Mouse (Mus musculus) embryonic facial prominence, embryonic 13.5 days (tissue): ENCODE measurements around the gene Gm13057. TPM values are rescaled to one million over a fixed set of nuclear protein-coding genes. Genes with fewer than 3 reads are reported as not detected.
"Not testable (repeated sequence)": the region's sequence is repeated elsewhere in the genome, so short reads cannot be mapped to it uniquely, and the experiment has no call there.

Source experiments
- ATAC-seq: fragments of 200-750 bp; cut with Nextera tagmentation; 2 replicates; pipeline ENCODE4 v1.8.0; 2017; ENCODE audit warnings: low read depth; ENCODE audit not compliant: insufficient number of reproducible peaks, insufficient read depth, low FRiP score, low TSS enrichment
- H3K27ac ChIP-seq: fragments of 300-500 bp; sonication (generic); 2 replicates; pipeline ENCODE4 v1.5.1; 2015; ENCODE audit warnings: moderate library complexity, mild to moderate bottlenecking, inconsistent platforms
- H3K27me3 ChIP-seq: fragments of 300-500 bp; sonication (generic); 2 replicates; pipeline ENCODE4 v1.6.1; 2015; ENCODE audit warnings: mild to moderate bottlenecking, inconsistent platforms
- H3K36me3 ChIP-seq: fragments of 300-500 bp; sonication (generic); 2 replicates; pipeline ENCODE4 v1.6.1; 2015; ENCODE audit warnings: mild to moderate bottlenecking, inconsistent platforms
- H3K4me1 ChIP-seq: fragments of 300-500 bp; sonication (generic); 2 replicates; pipeline ENCODE4 v1.6.1; 2015; ENCODE audit warnings: inconsistent platforms
- H3K4me2 ChIP-seq: fragments of 300-500 bp; sonication (generic); 2 replicates; pipeline ENCODE4 v1.6.1; 2015; ENCODE audit warnings: moderate library complexity, mild to moderate bottlenecking, inconsistent platforms
- H3K4me3 ChIP-seq: fragments of 300-500 bp; sonication (generic); 2 replicates; pipeline ENCODE4 v1.5.1; 2015; ENCODE audit warnings: mild to moderate bottlenecking, inconsistent platforms
- H3K9ac ChIP-seq: fragments of 300-500 bp; sonication (generic); 2 replicates; pipeline ENCODE4 v1.6.1; 2015; ENCODE audit warnings: mild to moderate bottlenecking, inconsistent platforms
- H3K9me3 ChIP-seq: fragments of 300-500 bp; sonication (generic); 2 replicates; pipeline ENCODE4 v1.6.1; 2016; ENCODE audit warnings: inconsistent platforms
- WGBS: fragments of 180-500 bp; shearing (Covaris S2); methylation state at CpG from one replicate; pipeline ENCODE4 v1.1.7; 2015; ENCODE audit warnings: mixed read lengths; 5-methylcytosine and 5-hydroxymethylcytosine counted together
- polyA plus RNA-seq: library from polyadenylated mRNA; unstranded; fragments of >200 nt; fragmentation: Nextera tagmentation; extraction: Ambion mirVana; gene quantifications from 2 replicates; pipeline ENCODE4 v1.2.1, GENCODE M21; 2015

The Gm13057 gene
- polyA plus RNA-seq = not detected in 2 replicates

- H3K36me3 ChIP-seq, H3K9ac ChIP-seq, H3K4me2 ChIP-seq, H3K4me3 ChIP-seq, H3K27me3 ChIP-seq, ATAC-seq, H3K4me1 ChIP-seq, H3K9me3 ChIP-seq, H3K27ac ChIP-seq: not testable (repeated sequence)
- WGBS = no CpG with 5 or more reads among the region's 3 CpGs
Measured at GRCm38 (mm10) chr4:143551400-143551799, at the start of gene Gm13057, which contains the start of gene BC080695. Gm13057 (plus strand) TSS chr4:143551709. BC080695 (plus strand) TSS chr4:143551700.

- Histone ChIP-seq H3K4me1 (no peaks in the 10 kb centered on the region), H3K4me3 (no peak within 1 kb of the TSS), H3K27me3 (no peaks in the 10 kb centered on the region), H3K9ac (no peak within 1 kb of the TSS), H3K36me3 (no peaks in the 10 kb centered on the region), H3K27ac (no peak within 1 kb of the TSS), H3K9me3 (no peaks in the 10 kb centered on the region), H3K4me2 (no peak within 1 kb of the TSS)
- ATAC-seq = no peak
- 74% methylated on average over 3 of the region's 3 CpGs for WGBS
Measured at GRCm38 (mm10) chr4:143511043-143511442, 40.5 kb upstream of the Gm13057 start, which contains the start of gene Gm13043. Gm13043 (plus strand) TSS chr4:143511343.

GRCm38 (mm10) chr4:143535654-143536053 lies 15.9 kb upstream of the Gm13057 start, which contains the start of gene Gm13040:
Gm13040 (plus strand) TSS chr4:143535954.
- not testable (repeated sequence) for ATAC-seq, H3K4me1 ChIP-seq, H3K36me3 ChIP-seq, H3K4me3 ChIP-seq, H3K9ac ChIP-seq, H3K27me3 ChIP-seq, H3K4me2 ChIP-seq, H3K27ac ChIP-seq, H3K9me3 ChIP-seq
- WGBS = no CpG with 5 or more reads among the region's 3 CpGs

Other genes starting within 250 kb of the Gm13057 start
- not detected in 2 replicates for gene Lrrc38, start 202.0 kb upstream of the Gm13057 start, polyA plus RNA-seq
- not detected in 2 replicates for gene Pramel1, start 157.3 kb upstream of the Gm13057 start, polyA plus RNA-seq
- 22.7 and 25.4 TPM in 2 replicates for gene Pramef8, start 139.3 kb upstream of the Gm13057 start, polyA plus RNA-seq
- gene Oog4, start 101.4 kb upstream of the Gm13057 start, polyA plus RNA-seq = not detected in 2 replicates
- not detected in 2 replicates for gene Gm13043, start 40.4 kb upstream of the Gm13057 start, polyA plus RNA-seq
- not detected in 2 replicates for gene Gm13040, start 15.8 kb upstream of the Gm13057 start, polyA plus RNA-seq
- gene BC080695, start within 50 bp of the Gm13057 start, polyA plus RNA-seq = not detected in 2 replicates
- gene Gm13083, start 63.3 kb downstream of the Gm13057 start, polyA plus RNA-seq = not detected in 2 replicates
- not detected in 2 replicates for gene Gm13088, start 105.5 kb downstream of the Gm13057 start, polyA plus RNA-seq
- gene Gm13089, start 151.0 kb downstream of the Gm13057 start, polyA plus RNA-seq = not detected in 2 replicates
- gene Gm13078, start 167.7 kb downstream of the Gm13057 start, polyA plus RNA-seq = not detected in 2 replicates
- gene Gm13023, start 237.6 kb downstream of the Gm13057 start, polyA plus RNA-seq = not detected in 2 replicates